Mouse (Mus musculus): ENCODE data around the gene Olfr545.

- no peak for TF ChIP-seq CTCF (conservative IDR thresholded peaks at IDR 0.05; ENCODE audit: insufficient read depth, insufficient read length, low read depth, low read length)
- no peak for TF ChIP-seq POLR2A (IDR thresholded peaks at IDR 0.05; ENCODE audit: low read depth, low read length)
Observed at GRCm38 (mm10) chr7:102501986-102502385, 2.6 kb upstream of the Olfr545 start.
